8 mouse cellular contexts compared by ENCODE assay signal in genomic region chr11:98457367-98458120, GRCm38 (mm10). TPM values are rescaled to one million over a fixed set of nuclear protein-coding genes. Genes with fewer than 3 reads are reported as not detected.
A peak's percentile ranks its signal among the peaks of the same experiment; 100 is the strongest.
DNase-seq lines count a peak whose midpoint lies in the region; ATAC-seq and TF ChIP-seq lines count a peak whose summit lies in the region.

No protein-coding gene starts in this region.

- peak; percentile 63 for TF ChIP-seq CTCF in liver, embryonic 14.5 days (IDR thresholded peaks at IDR 0.05; ENCODE audit: low read depth)

- peak overlapping the region; percentile 81 for H3K27ac ChIP-seq in forebrain, embryonic 10.5 days
- H3K27ac ChIP-seq in heart, embryonic 15.5 days = peak overlapping the region; percentile 62
- H3K27ac ChIP-seq in liver, embryonic 14.5 days = no peak overlapping the region
- peak overlapping the region; percentile 61; the same call in 1 of the 2 replicates for H3K27ac ChIP-seq in stomach, embryonic 15.5 days

- WGBS in forebrain, embryonic 10.5 days = under 1% methylated on average over 54 of the region's 64 CpGs
- WGBS in heart, embryonic 15.5 days = under 1% methylated on average over 52 of the region's 64 CpGs
- WGBS in liver, embryonic 14.5 days (ENCODE audit: insufficient replicate concordance) = under 1% methylated on average over 62 of the region's 64 CpGs
- whole genome bisulfite sequencing in stomach, embryonic 15.5 days = under 1% methylated on average over 52 of the region's 64 CpGs

- DNase-seq in CD4-positive helper T cell, adult 2 months (ENCODE audit: low read depth, low spot score) = peak; percentile 97
- peak; percentile 90 for DNase-seq in brain, adult 2 months (ENCODE audit: low read depth, low spot score)
- DNase-seq in forebrain, embryonic 10.5 days (ENCODE audit: extremely low spot score, low spot score) = peak; percentile 86
- peak; percentile 90 for DNase-seq in kidney, postnatal 14 days
- peak; percentile 44 to 55 (median 49) for DNase-seq in liver, embryonic 14.5 days (ENCODE audit: low read depth in 3 of 3, low spot score in 3 of 3)
- DNase-seq in neural tube, embryonic 10.5 days (ENCODE audit: extremely low spot score, low spot score) = peak; percentile 90

- peak; percentile 69 for ATAC-seq in heart, embryonic 15.5 days (replicated peaks; ENCODE audit: insufficient number of reproducible peaks, insufficient read depth, low FRiP score, low read depth)
- ATAC-seq in liver, embryonic 14.5 days (ENCODE audit: insufficient read depth) = peak; percentile 75
- ATAC-seq in stomach, embryonic 15.5 days (ENCODE audit: insufficient read depth, low FRiP score, low read depth) = peak; percentile 84

- H3K4me3 ChIP-seq in forebrain, embryonic 10.5 days = peak overlapping the region; percentile 67
- peak overlapping the region; percentile 71 for H3K4me3 ChIP-seq in heart, embryonic 15.5 days
- H3K4me3 ChIP-seq in liver, embryonic 14.5 days (ENCODE audit: insufficient read depth in 1 of 2, low read depth in 2 of 2, low read length in 2 of 2) = peak overlapping the region; percentile 58 to 65
- H3K4me3 ChIP-seq in stomach, embryonic 15.5 days (replicated peaks) = peak overlapping the region; percentile 63

- no peaks in the 10 kb centered on the region for H3K9me3 ChIP-seq in forebrain, embryonic 10.5 days
- H3K9me3 ChIP-seq in heart, embryonic 15.5 days (replicated peaks) = no peaks in the 10 kb centered on the region
- no peaks in the 10 kb centered on the region for H3K9me3 ChIP-seq in liver, embryonic 14.5 days (ENCODE audit: control insufficient read depth, low read length)
- no peaks in the 10 kb centered on the region for H3K9me3 ChIP-seq in stomach, embryonic 15.5 days

- H3K9ac ChIP-seq in heart, embryonic 15.5 days = peak overlapping the region; percentile 72
- H3K9ac ChIP-seq in liver, embryonic 14.5 days (replicated peaks) = peak overlapping the region; percentile 15; the same call in 1 of the 2 replicates
- peak overlapping the region; percentile 48 for H3K9ac ChIP-seq in stomach, embryonic 15.5 days

- H3K4me2 ChIP-seq in heart, embryonic 15.5 days = peak overlapping the region; percentile 98
- H3K4me2 ChIP-seq in liver, embryonic 14.5 days (ENCODE audit: low read depth) = peak overlapping the region; percentile 78
- peak overlapping the region; percentile 93 for H3K4me2 ChIP-seq in stomach, embryonic 15.5 days

- H3K4me1 ChIP-seq in forebrain, embryonic 10.5 days = peaks cover 16% of the 10 kb centered on the region
- peaks cover 14% of the 10 kb centered on the region for H3K4me1 ChIP-seq in heart, embryonic 15.5 days (replicated peaks)
- H3K4me1 ChIP-seq in liver, embryonic 14.5 days (replicated peaks; ENCODE audit: control insufficient read depth in 2 of 2, insufficient read depth in 2 of 2, low read length in 1 of 2) = peaks cover 0 to 5% of the 10 kb centered on the region in 2 experiments; a peak in 1 of 4 replicates
- H3K4me1 ChIP-seq in stomach, embryonic 15.5 days = peaks cover 9% of the 10 kb centered on the region; the same call in 1 of the 2 replicates

- peaks cover 71% of the 10 kb centered on the region for H3K27me3 ChIP-seq in forebrain, embryonic 10.5 days (ENCODE audit: poor library complexity, severe bottlenecking)
- peaks cover 39% of the 10 kb centered on the region for H3K27me3 ChIP-seq in heart, embryonic 15.5 days
- peaks cover 33% of the 10 kb centered on the region for H3K27me3 ChIP-seq in liver, embryonic 14.5 days (ENCODE audit: control insufficient read depth, insufficient read depth, low read length)
- peaks cover 24% of the 10 kb centered on the region for H3K27me3 ChIP-seq in stomach, embryonic 15.5 days (replicated peaks)

- TF ChIP-seq EP300 in liver, embryonic 14.5 days (IDR thresholded peaks at IDR 0.05; ENCODE audit: low read depth) = no peak

- no peaks in the 10 kb centered on the region for H3K36me3 ChIP-seq in forebrain, embryonic 10.5 days (replicated peaks)
- no peaks in the 10 kb centered on the region for H3K36me3 ChIP-seq in heart, embryonic 15.5 days
- H3K36me3 ChIP-seq in liver, embryonic 14.5 days (replicated peaks; ENCODE audit: control insufficient read depth, insufficient read depth, low read depth) = no peaks in the 10 kb centered on the region
- H3K36me3 ChIP-seq in stomach, embryonic 15.5 days = peaks cover 8% of the 10 kb centered on the region

RNA-seq across cellular contexts. Expression of gene Grb7, which starts 11.3 kb away (rescaled TPM):
- 4.1 and 5.6 TPM in 2 replicates for polyA plus RNA-seq in forebrain, embryonic 10.5 days (2016; fragmentation: Nextera tagmentation; extraction: Ambion mirVana)
- polyA plus RNA-seq in heart, embryonic 15.5 days (2015; fragmentation: Nextera tagmentation; extraction: Ambion mirVana) = 1.3 and 5.0 TPM in 2 replicates
- 15.7 and 19.2 TPM in 2 replicates for polyA plus RNA-seq in liver, embryonic 14.5 days (2012; rRNA removed)
- polyA plus RNA-seq in liver, embryonic 14.5 days (2014; fragmentation: Nextera tagmentation; extraction: Ambion mirVana) = 14.1 and 14.9 TPM in 2 replicates
- 44.7 and 56.1 TPM in 2 replicates for polyA plus RNA-seq in stomach, embryonic 15.5 days (2015; fragmentation: Nextera tagmentation; extraction: Ambion mirVana)

RNA-seq across cellular contexts. Expression of gene Mien1, which starts 18.8 kb away (rescaled TPM):
- 91.2 and 94.3 TPM in 2 replicates for polyA plus RNA-seq in forebrain, embryonic 10.5 days (2016; fragmentation: Nextera tagmentation; extraction: Ambion mirVana)
- polyA plus RNA-seq in heart, embryonic 15.5 days (2015; fragmentation: Nextera tagmentation; extraction: Ambion mirVana) = 98.8 and 108 TPM in 2 replicates
- polyA plus RNA-seq in liver, embryonic 14.5 days (2012; rRNA removed) = 21.6 and 31.1 TPM in 2 replicates
- polyA plus RNA-seq in liver, embryonic 14.5 days (2014; fragmentation: Nextera tagmentation; extraction: Ambion mirVana) = 58.5 and 61.5 TPM in 2 replicates
- 137 and 142 TPM in 2 replicates for polyA plus RNA-seq in stomach, embryonic 15.5 days (2015; fragmentation: Nextera tagmentation; extraction: Ambion mirVana)

RNA-seq across cellular contexts. Expression of gene Erbb2, which starts 45.3 kb away (rescaled TPM):
- 18.9 and 21.9 TPM in 2 replicates for polyA plus RNA-seq in forebrain, embryonic 10.5 days (2016; fragmentation: Nextera tagmentation; extraction: Ambion mirVana)
- polyA plus RNA-seq in heart, embryonic 15.5 days (2015; fragmentation: Nextera tagmentation; extraction: Ambion mirVana) = 36.1 and 44.2 TPM in 2 replicates
- polyA plus RNA-seq in liver, embryonic 14.5 days (2012; rRNA removed) = 1.1 and 1.2 TPM in 2 replicates
- polyA plus RNA-seq in liver, embryonic 14.5 days (2014; fragmentation: Nextera tagmentation; extraction: Ambion mirVana) = 1.6 TPM in 2 replicates
- polyA plus RNA-seq in stomach, embryonic 15.5 days (2015; fragmentation: Nextera tagmentation; extraction: Ambion mirVana) = 40.6 and 42.4 TPM in 2 replicates

RNA-seq across cellular contexts. Expression of gene Pgap3, which starts 57.3 kb away (rescaled TPM):
- polyA plus RNA-seq in forebrain, embryonic 10.5 days (2016; fragmentation: Nextera tagmentation; extraction: Ambion mirVana) = 10.0 and 10.1 TPM in 2 replicates
- polyA plus RNA-seq in heart, embryonic 15.5 days (2015; fragmentation: Nextera tagmentation; extraction: Ambion mirVana) = 17.0 and 19.3 TPM in 2 replicates
- 3.3 and 3.9 TPM in 2 replicates for polyA plus RNA-seq in liver, embryonic 14.5 days (2012; rRNA removed)
- 2.7 and 3.4 TPM in 2 replicates for polyA plus RNA-seq in liver, embryonic 14.5 days (2014; fragmentation: Nextera tagmentation; extraction: Ambion mirVana)
- polyA plus RNA-seq in stomach, embryonic 15.5 days (2015; fragmentation: Nextera tagmentation; extraction: Ambion mirVana) = 13.0 and 15.7 TPM in 2 replicates

Comparison
In these comparisons a context has a peak if more than half of its experiments do, and no peak if none do; other contexts are left out.
1. H3K9ac ChIP-seq: peak in every context shown above with its lines; median percentile 72 in heart, embryonic 15.5 days; 48 in stomach, embryonic 15.5 days; 15 in liver, embryonic 14.5 days.